Mouse (Mus musculus) testis, adult 2 months (tissue): Measurements from ENCODE around the gene Plcxd1.

ENCODE experiments used
- CTCF ChIP-seq: fragments of 200-500 bp; IDR thresholded peaks from 2 replicates; pipeline ENCODE4 v1.5.1; 2012; ENCODE audit warnings: low read depth, mild to moderate bottlenecking, inconsistent platforms, low read length, moderate library complexity; ENCODE audit not compliant: control insufficient read depth, insufficient read depth, insufficient replicate concordance
- POLR2A ChIP-seq: fragments of 200-500 bp; IDR thresholded peaks from 2 replicates; pipeline ENCODE4 v1.6.1; 2012; ENCODE audit warnings: low read depth, mild to moderate bottlenecking, inconsistent platforms, low read length, moderate library complexity; ENCODE audit not compliant: control insufficient read depth

DNA sequence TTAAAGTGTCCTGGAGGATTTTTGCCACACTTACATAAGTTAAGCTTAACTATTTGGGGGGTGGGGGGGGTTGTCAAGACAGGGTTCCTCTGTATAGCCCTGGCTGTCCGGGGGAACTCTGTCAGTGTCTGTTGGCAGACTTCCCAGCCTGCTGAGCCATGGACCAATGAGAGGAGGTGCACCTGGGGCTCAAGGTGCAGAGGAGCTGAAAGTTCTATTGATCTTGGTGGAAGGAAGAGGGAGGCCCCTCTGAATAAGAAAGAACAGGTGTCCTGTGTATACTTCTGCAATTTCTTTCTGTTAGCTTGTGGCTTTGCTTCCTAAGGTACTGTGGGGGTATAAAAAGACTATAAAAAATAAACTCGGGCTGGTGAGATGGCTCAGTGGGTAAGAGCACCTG, 8.2 kb upstream of the Plcxd1 start:
- TF ChIP-seq CTCF = no peak
- no peak for TF ChIP-seq POLR2A
